Mouse (Mus musculus): ENCODE measurements around the gene Gm49393.
"Not testable (repeated sequence)": the region's sequence is repeated elsewhere in the genome, so short reads cannot be mapped to it uniquely, and the experiment has no call there.

Gene Gm49393

GRCm38 (mm10) chr13:60935490-60935889 is at the start of gene Gm49393:
Gene Gm49393 (minus strand): TSS chr13:60935590.
- not testable (repeated sequence) for DNase-seq (ENCODE audit: low spot score)

- DNase-seq (ENCODE audit: low spot score): not testable (repeated sequence)
Measured at GRCm38 (mm10) chr13:60972319-60972718, 36.9 kb upstream of the Gm49393 start.

- not testable (repeated sequence) for DNase-seq (ENCODE audit: low spot score)
Measured at GRCm38 (mm10) chr13:60963985-60964384, 28.6 kb upstream of the Gm49393 start.

- DNase-seq (ENCODE audit: low spot score): no peak
Measured at GRCm38 (mm10) chr13:60961706-60962105, 26.3 kb upstream of the Gm49393 start.

GRCm38 (mm10) chr13:60941884-60942283 is 6.5 kb upstream of the Gm49393 start, which contains the start of gene Tpbpa:
Gene Tpbpa (minus strand): TSS chr13:60941984.
- DNase-seq (ENCODE audit: low spot score): not testable (repeated sequence)

GRCm38 (mm10) chr13:60936500-60936901 is 1.1 kb upstream of the Gm49393 start, which contains the start of the genes Gm49391 and Ctla2a:
Gene Gm49391 (minus strand): TSS chr13:60936571.
Gene Ctla2a (minus strand): TSS chr13:60936625.
- DNase-seq (ENCODE audit: low spot score): peak; percentile 4

GRCm38 (mm10) chr13:60904780-60905179 is 30.6 kb downstream of the Gm49393 start, which contains the start of gene Tpbpb:
Gene Tpbpb (minus strand): TSS chr13:60904880.
- DNase-seq (ENCODE audit: low spot score): not testable (repeated sequence)

- peak; percentile 12 for DNase-seq (ENCODE audit: low spot score)
Measured at GRCm38 (mm10) chr13:60897328-60897727, 38.1 kb downstream of the Gm49393 start, which contains the start of gene Ctla2b. Gene Ctla2b (minus strand): TSS chr13:60897447.

GRCm38 (mm10) chr13:60896794-60897193 is 38.6 kb downstream of the Gm49393 start, which contains the start of gene Gm49392:
Gene Gm49392 (minus strand): TSS chr13:60896894.
- not testable (repeated sequence) for DNase-seq (ENCODE audit: low spot score)

GRCm38 (mm10) chr13:60895406-60896160 is 39.8 kb downstream of the Gm49393 start:
- no peak for DNase-seq (ENCODE audit: low spot score)

GRCm38 (mm10) chr13:60892301-60892700 is 43.1 kb downstream of the Gm49393 start:
- DNase-seq (ENCODE audit: low spot score): no peak

GRCm38 (mm10) chr13:60864281-60864680 is 71.1 kb downstream of the Gm49393 start, which contains the start of gene 4930486L24Rik:
Gene 4930486L24Rik (minus strand): TSS chr13:60864475.
- DNase-seq (ENCODE audit: low spot score): no peak

- DNase-seq (ENCODE audit: low spot score): no peak
Measured at GRCm38 (mm10) chr13:60848241-60849120, 86.9 kb downstream of the Gm49393 start.

GRCm38 (mm10) chr13:60843153-60843552 is 92.2 kb downstream of the Gm49393 start:
- DNase-seq (ENCODE audit: low spot score): no peak

- DNase-seq (ENCODE audit: low spot score): no peak
Measured at GRCm38 (mm10) chr13:60842703-60843102, 92.7 kb downstream of the Gm49393 start.

GRCm38 (mm10) chr13:60839353-60839902 is 96.0 kb downstream of the Gm49393 start:
- DNase-seq (ENCODE audit: low spot score): no peak

- no peak for DNase-seq (ENCODE audit: low spot score)
Measured at GRCm38 (mm10) chr13:60826052-60826451, 109.3 kb downstream of the Gm49393 start.

GRCm38 (mm10) chr13:60820486-60821175 is 114.8 kb downstream of the Gm49393 start:
- DNase-seq (ENCODE audit: low spot score): no peak

GRCm38 (mm10) chr13:60819469-60819868 is 115.9 kb downstream of the Gm49393 start:
- peak; percentile 75 for DNase-seq (ENCODE audit: low spot score)

- no peak for DNase-seq (ENCODE audit: low spot score)
Measured at GRCm38 (mm10) chr13:60813722-60814121, 121.7 kb downstream of the Gm49393 start.

GRCm38 (mm10) chr13:60812768-60813167 is 122.6 kb downstream of the Gm49393 start:
- no peak for DNase-seq (ENCODE audit: low spot score)
